In the genomic region with DNA sequence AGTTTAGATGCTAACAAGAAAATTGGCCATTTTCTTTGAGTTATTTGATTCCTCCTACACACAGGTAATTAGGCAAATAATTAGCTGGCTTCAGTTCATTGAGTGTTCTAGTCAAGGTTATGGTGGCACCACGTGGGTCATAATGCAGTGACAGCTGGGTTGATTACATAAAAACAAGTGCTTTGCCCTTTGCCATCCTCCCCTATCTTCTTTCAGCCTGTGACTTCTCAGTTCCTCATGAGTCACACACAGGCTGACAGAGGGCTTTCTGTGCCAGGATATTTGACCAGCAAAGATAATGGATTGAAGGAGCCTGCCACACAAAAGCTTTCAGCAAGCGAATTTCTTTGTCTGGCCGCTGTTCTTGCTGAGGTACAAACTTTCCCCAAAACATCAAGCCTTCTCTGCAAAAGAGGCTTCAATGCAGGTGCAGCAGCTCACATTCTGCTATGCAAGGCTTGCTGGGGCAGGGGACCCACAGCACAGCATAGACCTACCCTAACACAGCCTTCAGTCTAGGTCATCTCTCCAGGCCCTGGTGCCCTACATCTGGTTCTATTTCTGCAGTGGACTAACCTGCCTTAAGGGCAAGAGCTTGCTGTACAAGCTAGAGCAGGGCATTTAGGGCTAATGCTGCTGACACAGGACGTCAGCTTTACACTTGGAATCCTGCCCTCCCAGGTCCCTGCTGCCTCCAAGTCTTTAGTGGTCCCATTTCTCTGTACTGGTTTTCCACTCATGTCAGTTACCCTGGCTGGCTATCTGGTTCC, we compare ENCODE assay signal across 11 mouse cellular contexts. TPM values are rescaled to one million over a fixed set of nuclear protein-coding genes. Genes with fewer than 3 reads are reported as not detected.
A peak's percentile ranks its signal among the peaks of the same experiment; 100 is the strongest.
DNase-seq lines count a peak whose midpoint lies in the region; ATAC-seq and TF ChIP-seq lines count a peak whose summit lies in the region.
"Had no signal": no experiment of that assay in that cellular context is flagged by ENCODE, and none has a peak within 500 bp of the region (broad histone marks: within the 10 kb centered on the region; RNA-seq: fewer than 3 reads in every experiment).

No protein-coding gene starts in this region.

- H3K4me2 ChIP-seq in heart, embryonic 11.5 days: no peak overlapping the region
- H3K4me2 ChIP-seq in heart, postnatal 0 days (ENCODE audit: low read depth, low read length): no peak overlapping the region
- no peak overlapping the region for H3K4me2 ChIP-seq in lung, postnatal 0 days (replicated peaks; ENCODE audit: low read depth, low read length)
- H3K4me2 ChIP-seq: midbrain, embryonic 13.5 days had no signal

- H3K9ac ChIP-seq in heart, embryonic 11.5 days (ENCODE audit: low read depth, low read length): no peak overlapping the region
- H3K9ac ChIP-seq in heart, postnatal 0 days (replicated peaks; ENCODE audit: low read depth, low read length): 0 out of 2 replicates have a peak overlapping the region, but pooled peaks have one; percentile 16
- no peak overlapping the region for H3K9ac ChIP-seq in lung, postnatal 0 days (replicated peaks; ENCODE audit: low read depth)
- H3K9ac ChIP-seq: midbrain, embryonic 13.5 days had no signal

- peak; percentile 44 for DNase-seq in heart, adult 8-10 months (ENCODE audit: low spot score)
- peak; percentile 40 for DNase-seq in adrenal gland, postnatal 10 days
- DNase-seq in heart, postnatal 0 days (ENCODE audit: low spot score): peak; percentile 80
- DNase-seq in layer of hippocampus, adult 9-10 months (ENCODE audit: low spot score): no peak
- no peak for DNase-seq in retina, embryonic 14.5 days (ENCODE audit: low spot score)
- DNase-seq in lung, postnatal 0 days (ENCODE audit: low spot score): no peak
- DNase-seq: layer of hippocampus, postnatal 36 days had no signal

- H3K27me3 ChIP-seq in heart, embryonic 11.5 days (ENCODE audit: control insufficient read depth, insufficient read depth, low read length): no peaks in the 10 kb centered on the region
- H3K27me3 ChIP-seq in heart, postnatal 0 days (ENCODE audit: control insufficient read depth, insufficient read depth, low read length): no peaks in the 10 kb centered on the region
- no peaks in the 10 kb centered on the region for H3K27me3 ChIP-seq in lung, postnatal 0 days (replicated peaks; ENCODE audit: insufficient read depth, low read length)
- H3K27me3 ChIP-seq: midbrain, embryonic 13.5 days had no signal

- WGBS in heart, embryonic 11.5 days (ENCODE audit: insufficient replicate concordance): 56% methylated on average over 4 of the region's 4 CpGs
- 17% methylated on average over 4 of the region's 4 CpGs for WGBS in heart, postnatal 0 days
- 62% methylated on average over 4 of the region's 4 CpGs for WGBS in lung, postnatal 0 days

- no peaks in the 10 kb centered on the region for H3K36me3 ChIP-seq in heart, embryonic 11.5 days (ENCODE audit: control insufficient read depth, insufficient read depth, low read length)
- H3K36me3 ChIP-seq in heart, postnatal 0 days (replicated peaks; ENCODE audit: control insufficient read depth, insufficient read depth, low read length): no peaks in the 10 kb centered on the region
- no peaks in the 10 kb centered on the region for H3K36me3 ChIP-seq in lung, postnatal 0 days (ENCODE audit: insufficient read depth, low read length)
- H3K36me3 ChIP-seq: G1E; midbrain, embryonic 13.5 days had no signal

- peak; percentile 86 for TF ChIP-seq EP300 in heart, postnatal 0 days (IDR thresholded peaks at IDR 0.05; ENCODE audit: low read depth)
- no peak for TF ChIP-seq EP300 in lung, postnatal 0 days (IDR thresholded peaks at IDR 0.05)

- no peaks in the 10 kb centered on the region for H3K4me1 ChIP-seq in heart, embryonic 11.5 days (ENCODE audit: control insufficient read depth, insufficient read depth, low read length)
- H3K4me1 ChIP-seq in heart, postnatal 0 days (ENCODE audit: control insufficient read depth, insufficient read depth): peaks cover 8% of the 10 kb centered on the region; the same call in 1 of the 2 replicates
- H3K4me1 ChIP-seq in lung, postnatal 0 days (ENCODE audit: insufficient read depth, low read depth, low read length): no peaks in the 10 kb centered on the region
- H3K4me1 ChIP-seq: midbrain, embryonic 13.5 days had no signal

- ATAC-seq in heart, embryonic 11.5 days (replicated peaks; ENCODE audit: insufficient number of reproducible peaks, low FRiP score, low TSS enrichment): no peak
- ATAC-seq in heart, postnatal 0 days (ENCODE audit: insufficient read depth, low read depth): peak; percentile 92
- ATAC-seq in megakaryocyte progenitor cell, adult 5-6 weeks (replicated peaks; ENCODE audit: poor library complexity): peak; percentile 60
- ATAC-seq in lung, postnatal 0 days: no peak
- ATAC-seq: midbrain, embryonic 13.5 days had no signal

- H3K27ac ChIP-seq in heart, embryonic 11.5 days (ENCODE audit: low read depth, low read length): no peak overlapping the region
- H3K27ac ChIP-seq in heart, postnatal 0 days (ENCODE audit: low read depth): peak overlapping the region; percentile 94
- H3K27ac ChIP-seq in lung, postnatal 0 days (ENCODE audit: low read length): no peak overlapping the region
- H3K27ac ChIP-seq: midbrain, embryonic 13.5 days had no signal

- H3K9me3 ChIP-seq in heart, embryonic 11.5 days (replicated peaks; ENCODE audit: control insufficient read depth, low read length): no peaks in the 10 kb centered on the region
- no peaks in the 10 kb centered on the region for H3K9me3 ChIP-seq in heart, postnatal 0 days (replicated peaks; ENCODE audit: control insufficient read depth, low read length)
- H3K9me3 ChIP-seq in lung, postnatal 0 days (ENCODE audit: low read length): no peaks in the 10 kb centered on the region
- H3K9me3 ChIP-seq: midbrain, embryonic 13.5 days had no signal

- H3K4me3 ChIP-seq in heart, embryonic 11.5 days (ENCODE audit: low read depth, low read length): no peak overlapping the region
- H3K4me3 ChIP-seq in heart, postnatal 0 days (ENCODE audit: low read depth, low read length): no peak overlapping the region
- H3K4me3 ChIP-seq in lung, postnatal 0 days (ENCODE audit: low read depth, low read length): no peak overlapping the region
- H3K4me3 ChIP-seq: midbrain, embryonic 13.5 days had no signal

- TF ChIP-seq CTCF in heart, postnatal 0 days (IDR thresholded peaks at IDR 0.05; ENCODE audit: low read depth): no peak
- TF ChIP-seq CTCF in lung, postnatal 0 days (IDR thresholded peaks at IDR 0.05): no peak

RNA-seq across cellular contexts. Expression of gene Parp9, which starts 30.7 kb away (rescaled TPM):
- 10 to 100 TPM in 2 of 4 experiments, 1 to 10 TPM in 2; 7.5 to 11.6 (median 9.8) TPM for total RNA-seq in heart, adult 8-10 months (2022)
- polyA plus RNA-seq in heart, embryonic 11.5 days (2014; fragmentation: Nextera tagmentation; extraction: Ambion mirVana): 3.3 and 5.1 TPM in 2 replicates
- total RNA-seq in adrenal gland, postnatal 10 days (2021): 10 to 100 TPM; 12.5 to 16.4 TPM
- total RNA-seq in heart, postnatal 0 days (2014; rRNA removed; ENCODE audit: low replicate concordance): 9.7 and 26.6 TPM in 2 replicates
- polyA plus RNA-seq in heart, postnatal 0 days (2015; fragmentation: Nextera tagmentation; extraction: Ambion mirVana): 9.0 and 11.4 TPM in 2 replicates
- total RNA-seq in megakaryocyte progenitor cell, adult 5-6 weeks (2015): 15.7 and 18.2 TPM in 2 replicates
- 21.7 and 27.3 TPM in 2 replicates for total RNA-seq in megakaryocyte progenitor cell, adult 5-6 weeks (2017)
- polyA plus RNA-seq in lung, postnatal 0 days (2015; fragmentation: Nextera tagmentation; extraction: Ambion mirVana): 14.2 and 14.6 TPM in 2 replicates

RNA-seq across cellular contexts. Expression of gene Dtx3l, which starts 31.3 kb away (rescaled TPM):
- total RNA-seq in heart, adult 8-10 months (2022): 10 to 100 TPM in 2 of 4 experiments, 1 to 10 TPM in 2; 8.1 to 11.3 (median 10.3) TPM
- polyA plus RNA-seq in heart, embryonic 11.5 days (2014; fragmentation: Nextera tagmentation; extraction: Ambion mirVana): 3.4 and 4.0 TPM in 2 replicates
- 10 to 100 TPM in 1 of 2 experiments, 1 to 10 TPM in 1; 8.7 to 10.1 TPM for total RNA-seq in adrenal gland, postnatal 10 days (2021)
- 8.1 and 11.2 TPM in 2 replicates for total RNA-seq in heart, postnatal 0 days (2014; rRNA removed; ENCODE audit: low replicate concordance)
- 5.1 and 5.6 TPM in 2 replicates for polyA plus RNA-seq in heart, postnatal 0 days (2015; fragmentation: Nextera tagmentation; extraction: Ambion mirVana)
- 21.8 and 27.1 TPM in 2 replicates for total RNA-seq in megakaryocyte progenitor cell, adult 5-6 weeks (2015)
- total RNA-seq in megakaryocyte progenitor cell, adult 5-6 weeks (2017): 38.2 and 40.0 TPM in 2 replicates
- polyA plus RNA-seq in lung, postnatal 0 days (2015; fragmentation: Nextera tagmentation; extraction: Ambion mirVana): 6.2 and 6.4 TPM in 2 replicates

RNA-seq across cellular contexts. Expression of gene Parp14, which starts 36.3 kb away (rescaled TPM):
- 10 to 100 TPM in 2 of 4 experiments, 1 to 10 TPM in 2; 8.3 to 12.5 (median 10.3) TPM for total RNA-seq in heart, adult 8-10 months (2022)
- 0.29 and 0.35 TPM in 2 replicates for polyA plus RNA-seq in heart, embryonic 11.5 days (2014; fragmentation: Nextera tagmentation; extraction: Ambion mirVana)
- total RNA-seq in adrenal gland, postnatal 10 days (2021): 10 to 100 TPM in 1 of 2 experiments, 1 to 10 TPM in 1; 7.2 to 12.1 TPM
- total RNA-seq in heart, postnatal 0 days (2014; rRNA removed; ENCODE audit: low replicate concordance): 2.9 and 3.5 TPM in 2 replicates
- polyA plus RNA-seq in heart, postnatal 0 days (2015; fragmentation: Nextera tagmentation; extraction: Ambion mirVana): 1.1 and 1.4 TPM in 2 replicates
- total RNA-seq in megakaryocyte progenitor cell, adult 5-6 weeks (2015): 8.2 and 10.5 TPM in 2 replicates
- 9.4 and 14.5 TPM in 2 replicates for total RNA-seq in megakaryocyte progenitor cell, adult 5-6 weeks (2017)
- polyA plus RNA-seq in lung, postnatal 0 days (2015; fragmentation: Nextera tagmentation; extraction: Ambion mirVana): 2.9 and 3.8 TPM in 2 replicates

Comparison
In these comparisons a context has a peak if more than half of its experiments do, and no peak if none do; other contexts are left out.
1. ATAC-seq: peak in heart, postnatal 0 days (single experiment) and megakaryocyte progenitor cell, adult 5-6 weeks (single experiment); none in heart, embryonic 11.5 days (single experiment) and lung, postnatal 0 days (single experiment).
2. DNase-seq: peak in heart, adult 8-10 months (single experiment), adrenal gland, postnatal 10 days (single experiment) and heart, postnatal 0 days (single experiment); none in layer of hippocampus, adult 9-10 months (single experiment), retina, embryonic 14.5 days (single experiment) and lung, postnatal 0 days (single experiment).